Mouse (Mus musculus): ENCODE measurements around the gene Lhx8. TPM values are rescaled to one million over a fixed set of nuclear protein-coding genes. Genes with fewer than 3 reads are reported as not detected.

Lhx8 gene
- 0.03 TPM in 1 of 2 replicates, not detected in the other for polyA plus RNA-seq (2012; rRNA removed)

GRCm38 (mm10) chr3:154330181-154331002, at the start of gene Lhx8:
TSS of gene Lhx8 (minus strand) at chr3:154330659.

Measured in liver, embryonic 18 days (tissue).